Mouse (Mus musculus): Measurements from ENCODE around the gene Pde10a. TPM values are rescaled to one million over a fixed set of nuclear protein-coding genes. Genes with fewer than 3 reads are reported as not detected.

Pde10a gene
- polyA plus RNA-seq, 1 experiment from 2014 or later, result 1.4 TPM

DNA sequence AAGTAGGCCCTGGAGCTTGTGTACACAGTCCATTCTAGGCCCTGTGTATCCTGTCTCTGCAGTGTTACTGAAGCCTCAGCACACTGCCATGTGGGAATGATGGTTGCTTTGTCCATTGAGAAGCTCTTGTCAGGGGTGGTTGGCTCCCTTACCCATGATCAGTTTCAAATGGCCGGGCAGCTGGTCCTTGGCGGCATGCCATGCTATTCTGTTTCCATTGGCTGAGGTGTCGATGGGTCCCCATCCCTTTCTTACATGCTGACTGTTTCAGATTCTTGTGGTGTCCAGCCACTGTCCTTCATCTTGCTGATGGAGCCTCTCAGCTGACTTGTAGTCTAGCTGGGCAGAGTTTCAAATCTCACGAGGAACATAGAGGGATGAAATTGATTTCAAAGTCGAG is 305.8 kb downstream of the Pde10a start:
- no peaks in the 10 kb centered on the region for H3K27me3 ChIP-seq
- no peak overlapping the region for H3K4me2 ChIP-seq
- H3K36me3 ChIP-seq, result no peaks in the 10 kb centered on the region
- 71% methylated on average over 5 of the region's 5 CpGs for WGBS
- H3K9me3 ChIP-seq (replicated peaks), result no peaks in the 10 kb centered on the region
- H3K4me1 ChIP-seq (replicated peaks), result no peaks in the 10 kb centered on the region
- H3K4me3 ChIP-seq, result no peak overlapping the region
- no peak for ATAC-seq (replicated peaks; ENCODE audit: insufficient number of reproducible peaks, insufficient read depth, low FRiP score, low read depth)
- no peak overlapping the region for H3K27ac ChIP-seq
- no peak overlapping the region for H3K9ac ChIP-seq

DNA sequence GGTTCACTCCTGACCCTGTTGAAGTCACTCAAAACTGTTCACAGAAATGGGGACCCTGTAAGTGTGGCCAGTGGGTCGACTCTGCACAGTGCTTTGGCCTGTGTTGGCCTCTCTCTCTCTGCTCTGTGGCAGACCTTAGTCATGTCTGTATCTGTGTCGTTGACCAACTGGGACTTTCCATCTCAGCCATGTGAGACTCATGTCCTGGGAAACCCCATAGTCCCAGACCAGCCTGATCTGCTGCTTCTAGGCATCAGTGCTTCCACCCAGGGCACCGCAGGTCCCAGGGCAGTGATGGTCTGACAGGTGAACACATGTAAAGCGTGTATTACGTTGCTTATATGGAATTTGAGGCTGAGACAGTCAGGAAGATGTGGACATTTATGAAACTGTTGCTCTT is 311.1 kb downstream of the Pde10a start:
- no peaks in the 10 kb centered on the region for H3K4me1 ChIP-seq (replicated peaks)
- no peak overlapping the region for H3K4me2 ChIP-seq
- H3K9ac ChIP-seq, result no peak overlapping the region
- H3K4me3 ChIP-seq, result no peak overlapping the region
- no peaks in the 10 kb centered on the region for H3K36me3 ChIP-seq
- no peak for ATAC-seq (replicated peaks; ENCODE audit: insufficient number of reproducible peaks, insufficient read depth, low FRiP score, low read depth)
- H3K9me3 ChIP-seq (replicated peaks), result no peaks in the 10 kb centered on the region
- no peaks in the 10 kb centered on the region for H3K27me3 ChIP-seq
- H3K27ac ChIP-seq, result no peak overlapping the region
- WGBS, result 83% methylated on average over 5 of the region's 5 CpGs

- Histone ChIP-seq H3K4me2 (no peak overlapping the region), H3K27me3 (no peaks in the 10 kb centered on the region), H3K9me3 (replicated peaks) (no peaks in the 10 kb centered on the region), H3K27ac (no peak overlapping the region), H3K4me1 (replicated peaks) (peaks cover 6% of the 10 kb centered on the region; the same call in 1 of the 2 replicates), H3K4me3 (no peak overlapping the region), H3K36me3 (no peaks in the 10 kb centered on the region), H3K9ac (no peak overlapping the region)
- 50% methylated on average over 8 of the region's 8 CpGs for WGBS
- no peak for ATAC-seq (replicated peaks; ENCODE audit: insufficient number of reproducible peaks, insufficient read depth, low FRiP score, low read depth)
These were observed 313.1 kb downstream of the Pde10a start for GRCm38 (mm10) chr17:8838252-8838651.

- Histone ChIP-seq H3K4me3 (no peak overlapping the region), H3K4me1 (replicated peaks) (peaks cover 6% of the 10 kb centered on the region; the same call in 1 of the 2 replicates), H3K4me2 (no peak overlapping the region), H3K9me3 (replicated peaks) (no peaks in the 10 kb centered on the region), H3K36me3 (no peaks in the 10 kb centered on the region), H3K9ac (no peak overlapping the region), H3K27ac (no peak overlapping the region), H3K27me3 (no peaks in the 10 kb centered on the region)
- no peak for ATAC-seq (replicated peaks; ENCODE audit: insufficient number of reproducible peaks, insufficient read depth, low FRiP score, low read depth)
- 61% methylated on average over 10 of the region's 10 CpGs for WGBS
These were observed 314.3 kb downstream of the Pde10a start for GRCm38 (mm10) chr17:8839237-8840011.

DNA sequence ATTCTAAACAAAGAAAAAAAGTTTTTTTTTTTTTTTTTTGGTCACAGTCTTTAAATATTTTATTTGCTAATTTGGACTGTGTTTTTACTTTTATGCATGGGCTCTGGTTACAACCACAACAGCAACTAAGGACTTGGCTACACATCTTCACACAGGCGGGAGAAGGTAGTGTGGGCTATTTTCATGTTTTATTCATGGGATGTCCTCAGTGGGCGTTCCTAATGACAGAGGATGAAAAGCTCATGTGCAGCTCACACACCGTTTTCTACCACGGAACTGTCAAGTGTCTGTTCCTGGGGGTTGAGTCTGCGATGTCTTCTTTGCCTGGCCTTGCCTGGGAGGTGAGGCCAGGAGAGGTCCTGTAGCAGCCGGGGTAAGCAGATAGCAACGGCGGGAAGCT is 315.9 kb downstream of the Pde10a start:
- Histone ChIP-seq H3K4me3 (no peak overlapping the region), H3K9ac (no peak overlapping the region), H3K36me3 (no peaks in the 10 kb centered on the region), H3K4me1 (replicated peaks) (peaks cover 6% of the 10 kb centered on the region; the same call in 1 of the 2 replicates), H3K9me3 (replicated peaks) (no peaks in the 10 kb centered on the region), H3K27me3 (0 out of 2 replicates have a peak, but pooled peaks cover 5% of the 10 kb centered on the region), H3K4me2 (no peak overlapping the region), H3K27ac (no peak overlapping the region)
- no peak for ATAC-seq (replicated peaks; ENCODE audit: insufficient number of reproducible peaks, insufficient read depth, low FRiP score, low read depth)
- WGBS, result 69% methylated on average over 8 of the region's 8 CpGs

- H3K27ac ChIP-seq, result no peak overlapping the region
- no peaks in the 10 kb centered on the region for H3K9me3 ChIP-seq (replicated peaks)
- WGBS, result 62% methylated on average over 8 of the region's 8 CpGs
- no peaks in the 10 kb centered on the region for H3K36me3 ChIP-seq
- no peak overlapping the region for H3K4me3 ChIP-seq
- no peak overlapping the region for H3K4me2 ChIP-seq
- no peak overlapping the region for H3K9ac ChIP-seq
- ATAC-seq (replicated peaks; ENCODE audit: insufficient number of reproducible peaks, insufficient read depth, low FRiP score, low read depth), result no peak
- H3K27me3 ChIP-seq, result 0 out of 2 replicates have a peak, but pooled peaks cover 5% of the 10 kb centered on the region
- H3K4me1 ChIP-seq (replicated peaks), result peaks cover 6% of the 10 kb centered on the region; the same call in 1 of the 2 replicates
These were observed 316.8 kb downstream of the Pde10a start for GRCm38 (mm10) chr17:8841897-8842540.

- no peak for ATAC-seq (replicated peaks; ENCODE audit: insufficient number of reproducible peaks, insufficient read depth, low FRiP score, low read depth)
- Histone ChIP-seq H3K36me3 (no peaks in the 10 kb centered on the region), H3K27me3 (0 out of 2 replicates have a peak, but pooled peaks cover 5% of the 10 kb centered on the region), H3K4me3 (no peak overlapping the region), H3K9ac (no peak overlapping the region), H3K9me3 (replicated peaks) (no peaks in the 10 kb centered on the region), H3K4me1 (replicated peaks) (peaks cover 8% of the 10 kb centered on the region), H3K27ac (no peak overlapping the region), H3K4me2 (no peak overlapping the region)
- 52% methylated on average over 4 of the region's 4 CpGs for WGBS
These were observed 317.5 kb downstream of the Pde10a start for GRCm38 (mm10) chr17:8842662-8843061.

GRCm38 (mm10) chr17:8843941-8844340 is 318.8 kb downstream of the Pde10a start:
- Histone ChIP-seq H3K27me3 (0 out of 2 replicates have a peak, but pooled peaks cover 5% of the 10 kb centered on the region), H3K4me3 (no peak overlapping the region), H3K36me3 (no peaks in the 10 kb centered on the region), H3K9me3 (replicated peaks) (no peaks in the 10 kb centered on the region), H3K27ac (no peak overlapping the region), H3K4me2 (no peak overlapping the region), H3K9ac (no peak overlapping the region), H3K4me1 (replicated peaks) (peaks cover 8% of the 10 kb centered on the region)
- 82% methylated on average over 7 of the region's 7 CpGs for WGBS
- no peak for ATAC-seq (replicated peaks; ENCODE audit: insufficient number of reproducible peaks, insufficient read depth, low FRiP score, low read depth)

DNA sequence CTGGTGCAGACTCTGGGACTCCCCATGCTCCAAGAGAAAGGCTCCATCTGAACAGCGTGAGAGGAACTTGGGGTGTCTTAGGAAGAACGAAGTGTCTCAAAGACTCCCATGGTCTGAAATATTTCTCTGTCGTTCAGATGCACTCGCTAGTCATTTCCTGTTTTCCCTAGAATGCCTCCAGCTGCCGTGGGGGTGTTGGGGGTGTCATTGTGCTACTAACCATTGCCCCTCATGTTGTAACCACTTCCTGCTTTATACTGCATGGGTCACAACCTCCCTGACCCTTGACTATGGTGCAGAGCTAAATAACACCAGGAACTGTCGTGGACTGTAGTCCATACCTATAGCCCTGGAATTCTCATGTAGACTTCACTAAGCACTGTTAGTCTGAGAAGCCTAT is 321.3 kb downstream of the Pde10a start:
- Histone ChIP-seq H3K9ac (no peak overlapping the region), H3K27me3 (0 out of 2 replicates have a peak, but pooled peaks cover 5% of the 10 kb centered on the region), H3K27ac (no peak overlapping the region), H3K36me3 (no peaks in the 10 kb centered on the region), H3K4me2 (no peak overlapping the region), H3K4me3 (no peak overlapping the region), H3K9me3 (replicated peaks) (no peaks in the 10 kb centered on the region), H3K4me1 (replicated peaks) (peaks cover 8% of the 10 kb centered on the region)
- no peak for ATAC-seq (replicated peaks; ENCODE audit: insufficient number of reproducible peaks, insufficient read depth, low FRiP score, low read depth)
- WGBS, result 64% methylated on average over 6 of the region's 6 CpGs

GRCm38 (mm10) chr17:8847558-8847957 is 322.4 kb downstream of the Pde10a start:
- WGBS, result 26% methylated on average over 7 of the region's 7 CpGs
- H3K36me3 ChIP-seq, result no peaks in the 10 kb centered on the region
- H3K4me2 ChIP-seq, result no peak overlapping the region
- H3K9me3 ChIP-seq (replicated peaks), result no peaks in the 10 kb centered on the region
- no peak for ATAC-seq (replicated peaks; ENCODE audit: insufficient number of reproducible peaks, insufficient read depth, low FRiP score, low read depth)
- peaks cover 6% of the 10 kb centered on the region; the same call in 1 of the 2 replicates for H3K4me1 ChIP-seq (replicated peaks)
- 0 out of 2 replicates have a peak, but pooled peaks cover 5% of the 10 kb centered on the region for H3K27me3 ChIP-seq
- no peak overlapping the region for H3K4me3 ChIP-seq
- no peak overlapping the region for H3K27ac ChIP-seq
- no peak overlapping the region for H3K9ac ChIP-seq

GRCm38 (mm10) chr17:8851846-8852245 is 326.7 kb downstream of the Pde10a start:
- WGBS, result 88% methylated on average over 6 of the region's 6 CpGs
- H3K27ac ChIP-seq, result no peak overlapping the region
- H3K27me3 ChIP-seq, result no peaks in the 10 kb centered on the region
- no peak overlapping the region for H3K9ac ChIP-seq
- ATAC-seq (replicated peaks; ENCODE audit: insufficient number of reproducible peaks, insufficient read depth, low FRiP score, low read depth), result no peak
- no peak overlapping the region for H3K4me3 ChIP-seq
- H3K4me2 ChIP-seq, result no peak overlapping the region
- no peaks in the 10 kb centered on the region for H3K36me3 ChIP-seq
- H3K4me1 ChIP-seq (replicated peaks), result peaks cover 12% of the 10 kb centered on the region
- H3K9me3 ChIP-seq (replicated peaks), result no peaks in the 10 kb centered on the region
